Comparison of ENCODE assay signal across 16 mouse cellular contexts in the genomic region with DNA sequence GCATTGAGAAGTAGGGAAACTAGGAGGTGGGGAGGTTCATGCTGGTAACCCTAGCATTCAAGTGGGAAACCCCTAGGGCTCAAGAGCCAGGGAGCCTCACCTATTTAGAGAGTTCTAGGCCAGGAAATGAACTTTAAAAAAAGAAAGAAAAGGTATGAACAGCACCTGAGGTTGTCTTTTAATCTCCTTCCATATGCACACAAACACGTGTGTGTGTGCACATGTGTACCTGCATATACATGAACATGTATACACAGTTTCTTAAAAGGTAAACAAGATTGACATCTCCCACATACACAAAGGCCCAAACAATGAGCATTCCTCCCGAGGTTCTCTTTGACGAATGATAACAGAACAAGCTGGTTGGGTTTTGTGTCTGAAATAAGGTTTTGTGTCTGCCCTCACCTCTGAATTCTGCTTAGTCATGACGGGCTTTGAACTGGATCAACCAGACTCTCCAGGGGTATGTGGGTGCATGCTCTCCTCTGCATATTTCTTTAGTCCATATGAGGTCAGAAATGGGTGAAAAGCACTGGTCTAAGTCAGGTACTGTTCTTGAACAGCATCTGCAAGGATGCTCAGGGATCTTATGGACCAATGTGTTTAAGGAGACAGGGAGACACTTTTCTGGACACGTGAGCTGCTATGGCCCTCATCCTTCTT. TPM values are rescaled to one million over a fixed set of nuclear protein-coding genes. Genes with fewer than 3 reads are reported as not detected.
DNase-seq lines count a peak whose midpoint lies in the region; ATAC-seq and TF ChIP-seq lines count a peak whose summit lies in the region.
"Had no signal": no experiment of that assay in that cellular context is flagged by ENCODE, and none has a peak within 500 bp of the region (broad histone marks: within the 10 kb centered on the region; RNA-seq: fewer than 3 reads in every experiment).

No protein-coding gene starts in this region.

- no peak overlapping the region for H3K4me3 ChIP-seq in heart, embryonic 11.5 days (ENCODE audit: low read depth, low read length)
- H3K4me3 ChIP-seq in megakaryocyte, embryonic 14.5 days (replicated peaks) = peak overlapping the region; percentile 74
- peak overlapping the region; percentile 5 to 20 for H3K4me3 ChIP-seq in MEL (ENCODE audit: control insufficient read depth in 1 of 2, insufficient read depth in 1 of 2, low read depth in 2 of 2, low read length in 2 of 2)
- H3K4me3 ChIP-seq in stomach, embryonic 16.5 days (replicated peaks; ENCODE audit: low read length) = no peak overlapping the region
- H3K4me3 ChIP-seq: forebrain, embryonic 15.5 days had no signal

- no peaks in the 10 kb centered on the region for H3K27me3 ChIP-seq in heart, embryonic 11.5 days (ENCODE audit: control insufficient read depth, insufficient read depth, low read length)
- H3K27me3 ChIP-seq in megakaryocyte, embryonic 14.5 days (replicated peaks) = no peaks in the 10 kb centered on the region
- H3K27me3 ChIP-seq in MEL (ENCODE audit: control insufficient read depth in 1 of 2, insufficient read depth in 2 of 2, low read length in 2 of 2) = no peaks in the 10 kb centered on the region
- H3K27me3 ChIP-seq in stomach, embryonic 16.5 days (ENCODE audit: control insufficient read depth, insufficient read depth, low read length) = no peaks in the 10 kb centered on the region
- H3K27me3 ChIP-seq: embryonic facial prominence, embryonic 15.5 days; forebrain, embryonic 15.5 days; Patski had no signal

- no peaks in the 10 kb centered on the region for H3K9me3 ChIP-seq in heart, embryonic 11.5 days (replicated peaks; ENCODE audit: control insufficient read depth, low read length)
- no peaks in the 10 kb centered on the region for H3K9me3 ChIP-seq in megakaryocyte, embryonic 14.5 days
- no peaks in the 10 kb centered on the region for H3K9me3 ChIP-seq in MEL (replicated peaks; ENCODE audit: insufficient read depth, low read length)
- H3K9me3 ChIP-seq in stomach, embryonic 16.5 days (replicated peaks; ENCODE audit: control insufficient read depth, low read length) = no peaks in the 10 kb centered on the region
- H3K9me3 ChIP-seq: embryonic facial prominence, embryonic 15.5 days; forebrain, embryonic 15.5 days had no signal

- H3K27ac ChIP-seq in heart, embryonic 11.5 days (ENCODE audit: low read depth, low read length) = no peak overlapping the region
- H3K27ac ChIP-seq in MEL (ENCODE audit: control insufficient read depth, low read depth, low read length) = no peak overlapping the region
- peak overlapping the region; percentile 1; the same call in 1 of the 2 replicates for H3K27ac ChIP-seq in stomach, embryonic 16.5 days (ENCODE audit: low read length)
- H3K27ac ChIP-seq: embryonic facial prominence, embryonic 15.5 days; forebrain, embryonic 15.5 days had no signal

- H3K4me1 ChIP-seq in heart, embryonic 11.5 days (ENCODE audit: control insufficient read depth, insufficient read depth, low read length) = peaks cover 20% of the 10 kb centered on the region
- peaks cover 52% of the 10 kb centered on the region for H3K4me1 ChIP-seq in megakaryocyte, embryonic 14.5 days
- peaks cover 0 to 13% of the 10 kb centered on the region in 2 experiments for H3K4me1 ChIP-seq in MEL (ENCODE audit: control insufficient read depth in 1 of 2, insufficient read depth in 2 of 2, low read length in 2 of 2)
- peaks cover 28% of the 10 kb centered on the region for H3K4me1 ChIP-seq in stomach, embryonic 16.5 days (ENCODE audit: control insufficient read depth, insufficient read depth, low read length)

- no peak for DNase-seq in heart, adult 9 months (ENCODE audit: low spot score in 2 of 2)
- DNase-seq in MEL (ENCODE audit: low read depth, low spot score) = peak; percentile 41
- DNase-seq in embryo, embryonic 9.5 days (ENCODE audit: extremely low spot score) = no peak
- DNase-seq: cerebellum, adult 11 months; gastrocnemius, postnatal 10 days; kidney, postnatal 14 days; layer of hippocampus, adult 9-11 months; right cerebral cortex, postnatal 4 days had no signal

- no peak for TF ChIP-seq CTCF in MEL (IDR thresholded peaks at IDR 0.05 in 2 of 3, conservative IDR thresholded peaks at IDR 0.05 in 1 of 3; ENCODE audit: control insufficient read depth in 1 of 3, insufficient read depth in 1 of 3, low read depth in 2 of 3, low read length in 3 of 3, poor library complexity in 1 of 3, severe bottlenecking in 1 of 3)

- no peak for ATAC-seq in heart, embryonic 11.5 days (replicated peaks; ENCODE audit: insufficient number of reproducible peaks, low FRiP score, low TSS enrichment)
- no peak for ATAC-seq in megakaryocyte, adult 5-6 weeks (ENCODE audit: poor library complexity, severe bottlenecking)
- ATAC-seq in stomach, embryonic 16.5 days (ENCODE audit: insufficient read depth, low FRiP score) = no peak
- ATAC-seq: forebrain, embryonic 15.5 days; Patski had no signal

- WGBS in heart, embryonic 11.5 days (ENCODE audit: insufficient replicate concordance) = 80% methylated on average over 5 of the region's 5 CpGs
- WGBS in stomach, embryonic 16.5 days = 55% methylated on average over 5 of the region's 5 CpGs

- H3K9ac ChIP-seq in heart, embryonic 11.5 days (ENCODE audit: low read depth, low read length) = no peak overlapping the region
- H3K9ac ChIP-seq in MEL (ENCODE audit: control insufficient read depth, low read depth, low read length, poor library complexity, severe bottlenecking) = peak overlapping the region; percentile 76
- no peak overlapping the region for H3K9ac ChIP-seq in stomach, embryonic 16.5 days (ENCODE audit: low read length)
- H3K9ac ChIP-seq: embryonic facial prominence, embryonic 15.5 days; forebrain, embryonic 15.5 days had no signal

- no peak for TF ChIP-seq POLR2A in MEL (IDR thresholded peaks at IDR 0.05; ENCODE audit: control insufficient read depth in 1 of 2, insufficient read depth in 1 of 2, low read depth in 1 of 2, low read length in 2 of 2, poor library complexity in 1 of 2)

- no peak for TF ChIP-seq EP300 in MEL (IDR thresholded peaks at IDR 0.05; ENCODE audit: low read depth in 1 of 2, low read length in 2 of 2)

- H3K36me3 ChIP-seq in heart, embryonic 11.5 days (ENCODE audit: control insufficient read depth, insufficient read depth, low read length) = no peaks in the 10 kb centered on the region; the same call in 1 of the 2 replicates
- peaks cover 37% of the 10 kb centered on the region for H3K36me3 ChIP-seq in megakaryocyte, embryonic 14.5 days (replicated peaks; ENCODE audit: low read length)
- H3K36me3 ChIP-seq in MEL (ENCODE audit: control insufficient read depth in 1 of 2, insufficient read depth in 2 of 2, low read length in 2 of 2) = peaks cover 0 to 21% of the 10 kb centered on the region in 2 experiments; a peak in 2 of 4 replicates
- 0 out of 2 replicates have a peak, but pooled peaks cover 7% of the 10 kb centered on the region for H3K36me3 ChIP-seq in stomach, embryonic 16.5 days (ENCODE audit: control insufficient read depth, insufficient read depth, low read length)

- H3K4me2 ChIP-seq in heart, embryonic 11.5 days = peak overlapping the region; percentile 78; the same call in 1 of the 2 replicates
- H3K4me2 ChIP-seq in stomach, embryonic 16.5 days (ENCODE audit: low read depth, low read length) = peak overlapping the region; percentile 15; the same call in 1 of the 2 replicates
- H3K4me2 ChIP-seq: midbrain, embryonic 11.5 days had no signal

- no peak for TF ChIP-seq RAD21 in MEL (IDR thresholded peaks at IDR 0.05; ENCODE audit: low read depth, low read length)

- H3K79me2 ChIP-seq in MEL (ENCODE audit: control insufficient read depth, insufficient read depth, low read length, poor library complexity) = peaks cover 41% of the 10 kb centered on the region

TF ChIP-seq in MEL, 35 proteins besides CTCF, POLR2A, EP300 and RAD21 (continues in another document):
- TF ChIP-seq MXI1 (IDR thresholded peaks at IDR 0.05; ENCODE audit: low read depth, low read length) (peak; percentile 47), ZKSCAN1 (IDR thresholded peaks at IDR 0.05; ENCODE audit: low read depth, low read length) (no peak), POLR2AphosphoS5 (IDR thresholded peaks at IDR 0.05; ENCODE audit: borderline replicate concordance, low read depth, low read length) (no peak), ETS1 (IDR thresholded peaks at IDR 0.05; ENCODE audit: low read depth, low read length) (no peak), USF1 (IDR thresholded peaks at IDR 0.05; ENCODE audit: low read depth, low read length) (no peak), JUND (IDR thresholded peaks at IDR 0.05; ENCODE audit: low read depth, low read length) (no peak), ZNF384 (IDR thresholded peaks at IDR 0.05; ENCODE audit: low read depth, low read length) (no peak)

RNA-seq across cellular contexts. Expression of a gene that starts 2.5 kb away (rescaled TPM):
- polyA plus RNA-seq in heart, embryonic 11.5 days (2014; fragmentation: Nextera tagmentation; extraction: Ambion mirVana) = 7.9 and 8.5 TPM in 2 replicates
- 7.3 and 7.9 TPM in 2 replicates for polyA plus RNA-seq in megakaryocyte, embryonic 14.5 days (2012; ENCODE audit: insufficient read depth, low replicate concordance)
- total RNA-seq in megakaryocyte, adult 5-6 weeks (2015) = 4.6 and 6.9 TPM in 2 replicates
- 8.4 and 10.7 TPM in 2 replicates for total RNA-seq in megakaryocyte, adult 5-6 weeks (2017)
- total RNA-seq in MEL (2012; rRNA removed) = 28.1 and 32.5 TPM in 2 replicates
- polyA plus RNA-seq in MEL (2012; ENCODE audit: insufficient read depth in 1 of 2, insufficient read length in 2 of 2, low read depth in 1 of 2, low replicate concordance in 2 of 2, missing spikeins in 1 of 2) = 10 to 100 TPM in 1 of 2 experiments, not detected in 1; 22.3 TPM
- 15.4 and 16.9 TPM in 2 replicates for polyA plus RNA-seq in stomach, embryonic 16.5 days (2015; fragmentation: Nextera tagmentation; extraction: Ambion mirVana)

RNA-seq across cellular contexts. Expression of a gene that starts 3.5 kb away (rescaled TPM):
- polyA plus RNA-seq in heart, embryonic 11.5 days (2014; fragmentation: Nextera tagmentation; extraction: Ambion mirVana) = 5.1 and 5.3 TPM in 2 replicates
- polyA plus RNA-seq in megakaryocyte, embryonic 14.5 days (2012; ENCODE audit: insufficient read depth, low replicate concordance) = 3.9 and 10.8 TPM in 2 replicates
- 2.9 and 3.5 TPM in 2 replicates for total RNA-seq in megakaryocyte, adult 5-6 weeks (2015)
- 3.2 and 3.9 TPM in 2 replicates for total RNA-seq in megakaryocyte, adult 5-6 weeks (2017)
- total RNA-seq in MEL (2012; rRNA removed) = 4.4 and 4.9 TPM in 2 replicates
- polyA plus RNA-seq in MEL (2012; ENCODE audit: insufficient read depth in 1 of 2, insufficient read length in 2 of 2, low read depth in 1 of 2, low replicate concordance in 2 of 2, missing spikeins in 1 of 2) = 1 to 10 TPM in 1 of 2 experiments, not detected in 1; 8.5 TPM
- polyA plus RNA-seq in stomach, embryonic 16.5 days (2015; fragmentation: Nextera tagmentation; extraction: Ambion mirVana) = 5.1 and 5.7 TPM in 2 replicates

RNA-seq across cellular contexts. Expression of a gene that starts 58.1 kb away (rescaled TPM):
- polyA plus RNA-seq in heart, embryonic 11.5 days (2014; fragmentation: Nextera tagmentation; extraction: Ambion mirVana) = 32.7 and 38.2 TPM in 2 replicates
- 2.5 and 3.4 TPM in 2 replicates for polyA plus RNA-seq in megakaryocyte, embryonic 14.5 days (2012; ENCODE audit: insufficient read depth, low replicate concordance)
- 5.0 and 6.7 TPM in 2 replicates for total RNA-seq in megakaryocyte, adult 5-6 weeks (2015)
- total RNA-seq in megakaryocyte, adult 5-6 weeks (2017) = 7.2 and 8.8 TPM in 2 replicates
- 30.4 and 33.3 TPM in 2 replicates for total RNA-seq in MEL (2012; rRNA removed)
- 100 to 1,000 TPM in 1 of 2 experiments, 10 to 100 TPM in 1; 47.0 to 396 TPM for polyA plus RNA-seq in MEL (2012; ENCODE audit: insufficient read depth in 1 of 2, insufficient read length in 2 of 2, low read depth in 1 of 2, low replicate concordance in 2 of 2, missing spikeins in 1 of 2)
- polyA plus RNA-seq in stomach, embryonic 16.5 days (2015; fragmentation: Nextera tagmentation; extraction: Ambion mirVana) = 23.7 and 26.7 TPM in 2 replicates

Comparison
In these comparisons a context has a peak if more than half of its experiments do, and no peak if none do; other contexts are left out.
1. H3K4me3 ChIP-seq: peak in megakaryocyte, embryonic 14.5 days (single experiment) and MEL (2 of 2); none in heart, embryonic 11.5 days (single experiment) and stomach, embryonic 16.5 days (single experiment).